Mouse (Mus musculus): Measurements from ENCODE around the gene H2-Q4. TPM values are rescaled to one million over a fixed set of nuclear protein-coding genes. Genes with fewer than 3 reads are reported as not detected.
"Not testable (repeated sequence)": the region's sequence is repeated elsewhere in the genome, so short reads cannot be mapped to it uniquely, and the experiment has no call there.

The H2-Q4 gene
- polyA plus RNA-seq, 1 experiment from 2014 or later, result 2.5 TPM

GRCm38 (mm10) chr17:35424624-35425416, 45.4 kb downstream of the H2-Q4 start, which contains the start of gene H2-Q6:
Gene H2-Q6 (plus strand): TSS chr17:35424850.
- WGBS (ENCODE audit: insufficient replicate concordance), result 2% methylated on average over 47 of the region's 66 CpGs
- not testable (repeated sequence) for H3K4me1 ChIP-seq (ENCODE audit: control insufficient read depth, low read depth, low read length); H3K36me3 ChIP-seq (ENCODE audit: control insufficient read depth, insufficient read depth); H3K27ac ChIP-seq (ENCODE audit: low read length); H3K9ac ChIP-seq (ENCODE audit: low read depth, low read length); H3K9me3 ChIP-seq (replicated peaks; ENCODE audit: control insufficient read depth, low read length)
- H3K4me2 ChIP-seq (ENCODE audit: low read depth, low read length), result peak within 1 kb of the TSS; percentile 53
- peaks cover 12% of the 10 kb centered on the region for H3K27me3 ChIP-seq (ENCODE audit: control insufficient read depth, insufficient read depth, low read depth, low read length)
- ATAC-seq (ENCODE audit: low read depth), result peak; percentile 90
- H3K4me3 ChIP-seq (ENCODE audit: low read depth, low read length), result peak within 1 kb of the TSS; percentile 42

GRCm38 (mm10) chr17:35425474-35425873, 46.1 kb downstream of the H2-Q4 start:
- peak; percentile 25; the same call in 1 of the 2 replicates for ATAC-seq (ENCODE audit: low read depth)
- H3K4me3 ChIP-seq (ENCODE audit: low read depth, low read length), result peak overlapping the region; percentile 42
- H3K9ac ChIP-seq (ENCODE audit: low read depth, low read length); H3K9me3 ChIP-seq (replicated peaks; ENCODE audit: control insufficient read depth, low read length); H3K36me3 ChIP-seq (ENCODE audit: control insufficient read depth, insufficient read depth); H3K4me1 ChIP-seq (ENCODE audit: control insufficient read depth, low read depth, low read length); H3K27ac ChIP-seq (ENCODE audit: low read length): not testable (repeated sequence)
- 12% methylated on average over 28 of the region's 28 CpGs for WGBS (ENCODE audit: insufficient replicate concordance)
- peak overlapping the region; percentile 53 for H3K4me2 ChIP-seq (ENCODE audit: low read depth, low read length)
- H3K27me3 ChIP-seq (ENCODE audit: control insufficient read depth, insufficient read depth, low read depth, low read length), result peaks cover 12% of the 10 kb centered on the region

- not testable (repeated sequence) for H3K9ac ChIP-seq (ENCODE audit: low read depth, low read length); H3K4me3 ChIP-seq (ENCODE audit: low read depth, low read length); ATAC-seq (ENCODE audit: low read depth); H3K4me1 ChIP-seq (ENCODE audit: control insufficient read depth, low read depth, low read length); H3K4me2 ChIP-seq (ENCODE audit: low read depth, low read length); H3K36me3 ChIP-seq (ENCODE audit: control insufficient read depth, insufficient read depth); H3K9me3 ChIP-seq (replicated peaks; ENCODE audit: control insufficient read depth, low read length); H3K27ac ChIP-seq (ENCODE audit: low read length)
- H3K27me3 ChIP-seq (ENCODE audit: control insufficient read depth, insufficient read depth, low read depth, low read length), result peaks cover 12% of the 10 kb centered on the region
- 52% methylated on average over 6 of the region's 6 CpGs for WGBS (ENCODE audit: insufficient replicate concordance)
These were observed 49.5 kb downstream of the H2-Q4 start for GRCm38 (mm10) chr17:35428883-35429282.

GRCm38 (mm10) chr17:35430671-35431070, 51.3 kb downstream of the H2-Q4 start:
- ATAC-seq (ENCODE audit: low read depth); H3K9me3 ChIP-seq (replicated peaks; ENCODE audit: control insufficient read depth, low read length); H3K4me2 ChIP-seq (ENCODE audit: low read depth, low read length); H3K36me3 ChIP-seq (ENCODE audit: control insufficient read depth, insufficient read depth); H3K27ac ChIP-seq (ENCODE audit: low read length); H3K4me3 ChIP-seq (ENCODE audit: low read depth, low read length); H3K9ac ChIP-seq (ENCODE audit: low read depth, low read length); H3K27me3 ChIP-seq (ENCODE audit: control insufficient read depth, insufficient read depth, low read depth, low read length); H3K4me1 ChIP-seq (ENCODE audit: control insufficient read depth, low read depth, low read length): not testable (repeated sequence)
- 52% methylated on average over 6 of the region's 6 CpGs for WGBS (ENCODE audit: insufficient replicate concordance)

GRCm38 (mm10) chr17:35432167-35432566, 52.8 kb downstream of the H2-Q4 start:
- H3K36me3 ChIP-seq (ENCODE audit: control insufficient read depth, insufficient read depth); H3K4me2 ChIP-seq (ENCODE audit: low read depth, low read length); H3K27ac ChIP-seq (ENCODE audit: low read length); H3K9me3 ChIP-seq (replicated peaks; ENCODE audit: control insufficient read depth, low read length); H3K27me3 ChIP-seq (ENCODE audit: control insufficient read depth, insufficient read depth, low read depth, low read length); H3K4me1 ChIP-seq (ENCODE audit: control insufficient read depth, low read depth, low read length); H3K4me3 ChIP-seq (ENCODE audit: low read depth, low read length); H3K9ac ChIP-seq (ENCODE audit: low read depth, low read length); ATAC-seq (ENCODE audit: low read depth): not testable (repeated sequence)
- WGBS (ENCODE audit: insufficient replicate concordance), result 53% methylated on average over 3 of the region's 3 CpGs

GRCm38 (mm10) chr17:35434836-35435235, 55.4 kb downstream of the H2-Q4 start:
- not testable (repeated sequence) for ATAC-seq (ENCODE audit: low read depth); H3K27ac ChIP-seq (ENCODE audit: low read length)
- peaks cover 13% of the 10 kb centered on the region for H3K27me3 ChIP-seq (ENCODE audit: control insufficient read depth, insufficient read depth, low read depth, low read length)

More at GRCm38 (mm10) chr17:35434836-35435235, 55.4 kb downstream of the H2-Q4 start:
- not testable (repeated sequence) for H3K4me3 ChIP-seq (ENCODE audit: low read depth, low read length); H3K4me1 ChIP-seq (ENCODE audit: control insufficient read depth, low read depth, low read length); H3K9me3 ChIP-seq (replicated peaks; ENCODE audit: control insufficient read depth, low read length); H3K4me2 ChIP-seq (ENCODE audit: low read depth, low read length); H3K36me3 ChIP-seq (ENCODE audit: control insufficient read depth, insufficient read depth); H3K9ac ChIP-seq (ENCODE audit: low read depth, low read length)
- 8% methylated on average over 8 of the region's 8 CpGs for WGBS (ENCODE audit: insufficient replicate concordance)

Other genes with a start within 250 kb of the H2-Q4 start
- 959 and 972 TPM in 2 replicates for gene Apom, start 247.6 kb upstream of the H2-Q4 start, polyA plus RNA-seq (2015; fragmentation: Nextera tagmentation; extraction: Ambion mirVana)
- gene Bag6, start 244.4 kb upstream of the H2-Q4 start, polyA plus RNA-seq (2015; fragmentation: Nextera tagmentation; extraction: Ambion mirVana), result 19.7 and 21.4 TPM in 2 replicates
- gene Prrc2a, start 214.7 kb upstream of the H2-Q4 start, polyA plus RNA-seq (2015; fragmentation: Nextera tagmentation; extraction: Ambion mirVana), result 38.4 and 45.0 TPM in 2 replicates
- gene Aif1, start 203.5 kb upstream of the H2-Q4 start, polyA plus RNA-seq (2015; fragmentation: Nextera tagmentation; extraction: Ambion mirVana), result 22.8 and 23.2 TPM in 2 replicates
- 38.8 and 41.4 TPM in 2 replicates for gene Lst1, start 191.2 kb upstream of the H2-Q4 start, polyA plus RNA-seq (2015; fragmentation: Nextera tagmentation; extraction: Ambion mirVana)
- 1.2 and 2.4 TPM in 2 replicates for gene Ltb, start 185.2 kb upstream of the H2-Q4 start, polyA plus RNA-seq (2015; fragmentation: Nextera tagmentation; extraction: Ambion mirVana)
- 0.36 and 0.48 TPM in 2 replicates for gene Tnf, start 177.6 kb upstream of the H2-Q4 start, polyA plus RNA-seq (2015; fragmentation: Nextera tagmentation; extraction: Ambion mirVana)
- gene Lta, start 174.3 kb upstream of the H2-Q4 start, polyA plus RNA-seq (2015; fragmentation: Nextera tagmentation; extraction: Ambion mirVana), result not detected in 2 replicates
- not detected in 2 replicates for gene Gm16181, start 158.8 kb upstream of the H2-Q4 start, polyA plus RNA-seq (2015; fragmentation: Nextera tagmentation; extraction: Ambion mirVana)
- 0.58 and 1.0 TPM in 2 replicates for gene Atp6v1g2, start 146.0 kb upstream of the H2-Q4 start, polyA plus RNA-seq (2015; fragmentation: Nextera tagmentation; extraction: Ambion mirVana)
- 2.8 and 2.9 TPM in 2 replicates for gene Nfkbil1, start 143.8 kb upstream of the H2-Q4 start, polyA plus RNA-seq (2015; fragmentation: Nextera tagmentation; extraction: Ambion mirVana)
- 128 and 133 TPM in 2 replicates for gene Ddx39b, start 137.9 kb upstream of the H2-Q4 start, polyA plus RNA-seq (2015; fragmentation: Nextera tagmentation; extraction: Ambion mirVana)
- 98.3 and 107 TPM in 2 replicates for gene H2-D1, start 116.9 kb upstream of the H2-Q4 start, polyA plus RNA-seq (2015; fragmentation: Nextera tagmentation; extraction: Ambion mirVana)
- 0.56 and 0.77 TPM in 2 replicates for gene H2-Q1, start 59.2 kb upstream of the H2-Q4 start, polyA plus RNA-seq (2015; fragmentation: Nextera tagmentation; extraction: Ambion mirVana)
- 1.3 and 2.6 TPM in 2 replicates for gene H2-Q2, start 37.4 kb upstream of the H2-Q4 start, polyA plus RNA-seq (2015; fragmentation: Nextera tagmentation; extraction: Ambion mirVana)
- gene H2-Q6, start 45.2 kb downstream of the H2-Q4 start, polyA plus RNA-seq (2015; fragmentation: Nextera tagmentation; extraction: Ambion mirVana), result 8.7 and 9.7 TPM in 2 replicates
- gene H2-Q7, start 59.5 kb downstream of the H2-Q4 start, polyA plus RNA-seq (2015; fragmentation: Nextera tagmentation; extraction: Ambion mirVana), result 16.0 and 16.6 TPM in 2 replicates
- gene H2-Q10, start 90.5 kb downstream of the H2-Q4 start, polyA plus RNA-seq (2015; fragmentation: Nextera tagmentation; extraction: Ambion mirVana), result 377 and 430 TPM in 2 replicates
- gene Pou5f1, start 126.4 kb downstream of the H2-Q4 start, polyA plus RNA-seq (2015; fragmentation: Nextera tagmentation; extraction: Ambion mirVana), result not detected in 2 replicates
- 39.5 and 40.2 TPM in 2 replicates for gene Tcf19, start 137.2 kb downstream of the H2-Q4 start, polyA plus RNA-seq (2015; fragmentation: Nextera tagmentation; extraction: Ambion mirVana)
- 7.5 and 8.2 TPM in 2 replicates for gene Cchcr1, start 137.5 kb downstream of the H2-Q4 start, polyA plus RNA-seq (2015; fragmentation: Nextera tagmentation; extraction: Ambion mirVana)
- 0.17 and 0.19 TPM in 2 replicates for gene Psors1c2, start 153.6 kb downstream of the H2-Q4 start, polyA plus RNA-seq (2015; fragmentation: Nextera tagmentation; extraction: Ambion mirVana)
- 0.02 TPM in 1 of 2 replicates, not detected in the other for gene Cdsn, start 172.5 kb downstream of the H2-Q4 start, polyA plus RNA-seq (2015; fragmentation: Nextera tagmentation; extraction: Ambion mirVana)
- gene 2300002M23Rik, start 187.8 kb downstream of the H2-Q4 start, polyA plus RNA-seq (2015; fragmentation: Nextera tagmentation; extraction: Ambion mirVana), result not detected in 2 replicates
- not detected in 2 replicates for gene Sfta2, start 221.9 kb downstream of the H2-Q4 start, polyA plus RNA-seq (2015; fragmentation: Nextera tagmentation; extraction: Ambion mirVana)
- not detected in 2 replicates for gene Gm9573, start 247.0 kb downstream of the H2-Q4 start, polyA plus RNA-seq (2015; fragmentation: Nextera tagmentation; extraction: Ambion mirVana)